Mouse (Mus musculus) myocyte (in vitro differentiated cells): Measurements from ENCODE around the gene Gm49368.

Source experiments
- MAX ChIP-seq: IDR thresholded peaks from one replicate; pipeline ENCODE4 v1.6.1; 2011; ENCODE audit warnings: low read depth, mild to moderate bottlenecking, control low read depth
- TCF12 ChIP-seq: IDR thresholded peaks from one replicate; pipeline ENCODE4 v1.6.1; 2011; ENCODE audit warnings: mild to moderate bottlenecking, control low read depth; ENCODE audit not compliant: poor library complexity, insufficient read depth, severe bottlenecking

DNA sequence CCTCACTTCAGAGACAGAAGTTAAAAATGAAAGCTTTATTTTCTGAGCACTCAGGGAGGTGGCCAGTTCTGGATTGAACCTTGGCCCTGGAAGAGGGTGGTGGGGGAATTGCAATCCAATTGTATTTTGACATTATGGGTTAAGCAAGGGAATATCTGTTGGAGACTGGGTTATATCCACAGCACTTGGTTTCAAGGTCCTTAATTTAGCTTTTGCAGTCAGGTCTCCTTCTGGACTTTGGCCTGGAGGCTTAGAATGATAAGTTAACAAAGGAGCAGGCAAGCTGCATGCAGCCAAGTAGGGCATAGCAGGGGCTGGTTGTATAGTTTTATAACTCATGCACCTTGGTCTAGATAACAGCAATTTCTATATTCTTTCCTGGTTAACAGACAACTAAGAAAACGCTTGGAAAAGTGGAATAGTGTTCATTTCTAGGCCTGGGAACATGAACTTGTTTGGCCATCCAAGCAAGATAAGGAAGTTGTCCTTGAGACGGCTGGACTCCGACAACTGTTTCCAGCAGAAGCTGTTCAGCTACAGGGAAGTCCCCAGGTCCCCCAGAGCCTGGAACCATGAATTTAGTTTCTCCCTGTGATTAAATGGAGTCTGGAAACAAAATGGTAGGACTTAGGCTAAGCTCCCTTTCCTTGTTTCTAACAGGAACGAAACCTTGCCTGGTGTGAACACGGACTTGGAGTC is 30.0 kb upstream of the Gm49368 start:
- TF ChIP-seq TCF12 (no peak), MAX (no peak)
